Mouse (Mus musculus): ENCODE measurements around the gene Golm1.

DNA sequence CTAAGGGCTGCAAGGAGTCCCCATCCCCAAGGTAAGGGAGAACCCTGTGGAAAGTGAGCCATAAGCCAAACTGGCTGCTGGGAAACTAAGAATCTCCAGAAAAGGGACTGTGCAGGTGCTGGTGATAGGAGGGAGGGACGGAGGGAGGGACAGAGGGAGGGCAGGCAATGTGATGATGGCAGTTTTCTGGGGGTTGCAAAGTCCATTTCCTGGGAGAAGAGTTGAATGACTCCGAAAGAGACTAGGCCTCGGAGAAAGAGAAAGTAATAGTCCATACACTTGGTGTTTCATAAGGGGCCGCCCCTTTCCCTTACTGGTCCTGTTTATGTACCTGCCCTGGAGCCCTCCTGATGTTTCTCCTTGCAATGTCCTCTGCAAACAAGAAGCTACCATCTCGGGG is 21.1 kb downstream of the Golm1 start:
- TF ChIP-seq CTCF (IDR thresholded peaks at IDR 0.05; ENCODE audit: control insufficient read depth, insufficient read depth, low read length) (no peak), POLR2A (IDR thresholded peaks at IDR 0.05; ENCODE audit: borderline replicate concordance, control insufficient read depth, low read depth, low read length) (no peak)
